Mouse (Mus musculus): Measurements from ENCODE around the gene C8g.

GRCm38 (mm10) chr2:25465816-25466635 lies 35.5 kb downstream of the C8g start:
- TF ChIP-seq CTCF (IDR thresholded peaks at IDR 0.05; ENCODE audit: low read depth) (no peak), EP300 (IDR thresholded peaks at IDR 0.05; ENCODE audit: low read depth) (no peak)
